Mouse (Mus musculus) MEL (cell line): ENCODE results near the gene Pdss2.

ENCODE experiments used
- BHLHE40 ChIP-seq: IDR thresholded peaks from 2 replicates; pipeline ENCODE4 v1.6.1; 2012; ENCODE audit warnings: low read depth, mild to moderate bottlenecking, inconsistent platforms, low read length, improper control_type of control experiment, borderline replicate concordance
- CTCF ChIP-seq, 3 experiments: IDR thresholded peaks in 2 of 3; conservative IDR thresholded peaks in 1 of 3; 2 replicates each; pipeline ENCODE4 v1.5.1; 2011 to 2012; ENCODE audit warnings: low read length in 3 of 3, low read depth in 2 of 3, mild to moderate bottlenecking in 2 of 3, improper control_type of control experiment in 1 of 3, inconsistent platforms in 1 of 3, mixed read lengths in 1 of 3, moderate library complexity in 1 of 3; ENCODE audit not compliant: control insufficient read depth in 1 of 3, insufficient read depth in 1 of 3, poor library complexity in 1 of 3, severe bottlenecking in 1 of 3
- E2F4 ChIP-seq: IDR thresholded peaks from 2 replicates; pipeline ENCODE4 v1.6.1; 2011; ENCODE audit warnings: low read depth, low read length, improper control_type of control experiment, borderline replicate concordance
- ELF1 ChIP-seq: IDR thresholded peaks from 2 replicates; pipeline ENCODE4 v1.6.1; 2014; ENCODE audit warnings: low read depth, mild to moderate bottlenecking, inconsistent platforms, low read length, improper control_type of control experiment, moderate library complexity
- ETS1 ChIP-seq: IDR thresholded peaks from 2 replicates; pipeline ENCODE4 v1.6.1; 2012; ENCODE audit warnings: low read depth, mild to moderate bottlenecking, inconsistent platforms, low read length, improper control_type of control experiment, moderate library complexity
- GATA1 ChIP-seq: IDR thresholded peaks from 2 replicates; pipeline ENCODE4 v1.6.1; 2011; ENCODE audit warnings: low read depth, low read length, improper control_type of control experiment
- HCFC1 ChIP-seq: IDR thresholded peaks from 2 replicates; pipeline ENCODE4 v1.6.1; 2012; ENCODE audit warnings: low read depth, mild to moderate bottlenecking, inconsistent platforms, low read length, improper control_type of control experiment, moderate library complexity
- KAT2A ChIP-seq: conservative IDR thresholded peaks from 2 replicates; pipeline ENCODE4 v1.6.1; 2012; ENCODE audit warnings: low read depth, low read length, improper control_type of control experiment, inconsistent platforms
- MAX ChIP-seq: IDR thresholded peaks from 2 replicates; pipeline ENCODE4 v1.6.1; 2011; ENCODE audit warnings: low read length, improper control_type of control experiment
- MEF2A ChIP-seq: IDR thresholded peaks from 2 replicates; pipeline ENCODE4 v1.6.1; 2014; ENCODE audit warnings: low read depth, mild to moderate bottlenecking, inconsistent platforms, low read length, improper control_type of control experiment; ENCODE audit not compliant: poor library complexity, insufficient replicate concordance, severe bottlenecking; ENCODE audit errors: extremely low read depth
- POLR2A ChIP-seq, 2 experiments: IDR thresholded peaks; 2 replicates each; pipeline ENCODE4 v1.6.1; 2011 to 2012; ENCODE audit warnings: low read length in 2 of 2, mild to moderate bottlenecking in 2 of 2, control low read depth in 1 of 2, improper control_type of control experiment in 1 of 2, low read depth in 1 of 2, moderate library complexity in 1 of 2; ENCODE audit not compliant: control insufficient read depth in 1 of 2, insufficient read depth in 1 of 2, poor library complexity in 1 of 2
- SMC3 ChIP-seq: IDR thresholded peaks from 2 replicates; pipeline ENCODE4 v1.6.1; 2011; ENCODE audit warnings: low read depth, low read length, improper control_type of control experiment
- TAL1 ChIP-seq: IDR thresholded peaks from 2 replicates; pipeline ENCODE4 v1.6.1; 2012; ENCODE audit warnings: mild to moderate bottlenecking, inconsistent platforms, low read length, moderate library complexity, mixed read lengths
- TCF12 ChIP-seq: IDR thresholded peaks from 2 replicates; pipeline ENCODE4 v1.6.1; 2014; ENCODE audit warnings: low read depth, mild to moderate bottlenecking, inconsistent platforms, low read length, improper control_type of control experiment, moderate library complexity

- TF ChIP-seq CTCF (IDR thresholded peaks at IDR 0.05 in 2 of 3, conservative IDR thresholded peaks at IDR 0.05 in 1 of 3; ENCODE audit: control insufficient read depth in 1 of 3, insufficient read depth in 1 of 3, low read depth in 2 of 3, low read length in 3 of 3, poor library complexity in 1 of 3, severe bottlenecking in 1 of 3) = no peak
- TF ChIP-seq MEF2A = no peak
- TF ChIP-seq SMC3 = no peak
- no peak for TF ChIP-seq E2F4
- TF ChIP-seq POLR2A (IDR thresholded peaks at IDR 0.05; ENCODE audit: control insufficient read depth in 1 of 2, insufficient read depth in 1 of 2, low read depth in 1 of 2, low read length in 2 of 2, poor library complexity in 1 of 2) = no peak
- no peak for TF ChIP-seq HCFC1
- no peak for TF ChIP-seq BHLHE40
- no peak for TF ChIP-seq MAX
- TF ChIP-seq GATA1 = no peak
- no peak for TF ChIP-seq TCF12
- TF ChIP-seq ELF1 = no peak
- TF ChIP-seq ETS1 = no peak
- TF ChIP-seq KAT2A = no peak
- no peak for TF ChIP-seq TAL1
Measured at GRCm38 (mm10) chr10:43452663-43452996, 231.3 kb downstream of the Pdss2 start.
